Mouse (Mus musculus): ENCODE measurements around the gene Rasa3.

DNA sequence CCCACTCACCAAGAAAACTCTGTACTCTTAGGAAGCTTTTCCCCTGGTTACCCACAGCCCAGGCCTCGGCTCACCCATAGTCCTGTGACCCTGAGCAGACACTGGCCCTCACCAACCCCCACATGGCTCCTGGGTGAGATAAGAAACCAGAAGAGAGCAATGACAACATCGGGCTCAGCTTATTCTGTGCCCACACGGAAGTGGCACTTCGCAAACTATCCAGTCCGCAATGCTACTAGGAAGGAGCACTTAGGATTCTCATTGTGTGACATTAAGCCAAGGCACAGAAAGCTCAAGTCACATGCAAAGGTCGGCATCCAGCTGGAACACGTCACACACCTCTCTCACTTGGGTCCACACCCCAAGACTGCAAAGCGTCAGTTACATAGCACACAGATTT lies 11.5 kb downstream of the Rasa3 start:
- TF ChIP-seq CTCF (IDR thresholded peaks at IDR 0.05; ENCODE audit: low read depth) (no peak), EP300 (IDR thresholded peaks at IDR 0.05; ENCODE audit: low read depth) (no peak)

All from liver, embryonic 14.5 days (tissue).